Mouse (Mus musculus) MEL (cell line): ENCODE results near the gene Golga4.

Experiments used
- CTCF ChIP-seq, 3 experiments: IDR thresholded peaks in 2 of 3; conservative IDR thresholded peaks in 1 of 3; 2 replicates each; pipeline ENCODE4 v1.5.1; 2011 to 2012; ENCODE audit warnings: low read length in 3 of 3, low read depth in 2 of 3, mild to moderate bottlenecking in 2 of 3, improper control_type of control experiment in 1 of 3, inconsistent platforms in 1 of 3, mixed read lengths in 1 of 3, moderate library complexity in 1 of 3; ENCODE audit not compliant: control insufficient read depth in 1 of 3, insufficient read depth in 1 of 3, poor library complexity in 1 of 3, severe bottlenecking in 1 of 3
- EP300 ChIP-seq, 2 experiments: IDR thresholded peaks; 2 replicates each; pipeline ENCODE4 v1.6.1; 2011; ENCODE audit warnings: improper control_type of control experiment in 2 of 2, low read length in 2 of 2, low read depth in 1 of 2, mild to moderate bottlenecking in 1 of 2
- MAFK ChIP-seq: IDR thresholded peaks from 2 replicates; pipeline ENCODE4 v1.6.1; 2011; ENCODE audit warnings: low read depth, mild to moderate bottlenecking, low read length, improper control_type of control experiment, borderline replicate concordance
- MAX ChIP-seq: IDR thresholded peaks from 2 replicates; pipeline ENCODE4 v1.6.1; 2011; ENCODE audit warnings: low read length, improper control_type of control experiment
- MAZ ChIP-seq: IDR thresholded peaks from 2 replicates; pipeline ENCODE4 v1.6.1; 2012; ENCODE audit warnings: low read depth, mild to moderate bottlenecking, inconsistent platforms, low read length, improper control_type of control experiment
- NELFE ChIP-seq: IDR thresholded peaks from 2 replicates; pipeline ENCODE4 v1.6.1; 2011; ENCODE audit warnings: low read depth, low read length, improper control_type of control experiment
- POLR2A ChIP-seq, 2 experiments: IDR thresholded peaks; 2 replicates each; pipeline ENCODE4 v1.6.1; 2011 to 2012; ENCODE audit warnings: low read length in 2 of 2, mild to moderate bottlenecking in 2 of 2, control low read depth in 1 of 2, improper control_type of control experiment in 1 of 2, low read depth in 1 of 2, moderate library complexity in 1 of 2; ENCODE audit not compliant: control insufficient read depth in 1 of 2, insufficient read depth in 1 of 2, poor library complexity in 1 of 2
- RAD21 ChIP-seq: IDR thresholded peaks from 2 replicates; pipeline ENCODE4 v1.6.1; 2011; ENCODE audit warnings: mild to moderate bottlenecking, low read depth, low read length, improper control_type of control experiment
- RCOR1 ChIP-seq: IDR thresholded peaks from 2 replicates; pipeline ENCODE4 v1.6.1; 2012; ENCODE audit warnings: low read depth, mild to moderate bottlenecking, inconsistent platforms, low read length, improper control_type of control experiment
- TCF12 ChIP-seq: IDR thresholded peaks from 2 replicates; pipeline ENCODE4 v1.6.1; 2014; ENCODE audit warnings: low read depth, mild to moderate bottlenecking, inconsistent platforms, low read length, improper control_type of control experiment, moderate library complexity
- ZC3H11A ChIP-seq: IDR thresholded peaks from 2 replicates; pipeline ENCODE4 v1.6.1; 2012; ENCODE audit warnings: low read depth, mild to moderate bottlenecking, inconsistent platforms, low read length, improper control_type of control experiment
- ZKSCAN1 ChIP-seq: IDR thresholded peaks from 2 replicates; pipeline ENCODE4 v1.6.1; 2012; ENCODE audit warnings: low read depth, mild to moderate bottlenecking, inconsistent platforms, low read length, improper control_type of control experiment, moderate library complexity

DNA sequence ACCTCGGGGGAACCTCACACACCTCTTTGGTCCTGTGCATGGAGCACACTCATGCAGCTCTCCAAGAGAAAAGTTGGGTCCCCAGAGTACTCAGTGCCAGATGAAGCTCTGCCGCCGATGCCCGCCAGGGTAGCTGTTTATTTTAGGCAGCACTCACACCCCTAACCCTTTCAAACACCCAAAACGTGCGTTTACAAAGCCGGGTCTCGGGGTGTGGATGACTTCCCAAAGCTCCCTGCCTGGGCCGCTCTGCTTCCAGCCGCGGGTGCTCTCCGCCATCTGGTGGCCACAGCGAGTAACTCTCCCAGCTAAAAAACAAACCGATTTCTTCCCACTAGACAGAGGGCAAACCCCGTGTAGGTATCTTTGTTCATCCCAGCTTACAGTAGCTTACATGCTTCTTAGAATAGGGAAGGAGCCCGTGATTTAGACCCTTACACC lies 16.5 kb upstream of the Golga4 start:
- TF ChIP-seq CTCF (IDR thresholded peaks at IDR 0.05 in 2 of 3, conservative IDR thresholded peaks at IDR 0.05 in 1 of 3; ENCODE audit: control insufficient read depth in 1 of 3, insufficient read depth in 1 of 3, low read depth in 2 of 3, low read length in 3 of 3, poor library complexity in 1 of 3, severe bottlenecking in 1 of 3) (peak; percentile 81 to 97 (median 96)), EP300 (IDR thresholded peaks at IDR 0.05; ENCODE audit: low read depth in 1 of 2, low read length in 2 of 2) (no peak), ZC3H11A (peak; percentile 94), POLR2A (IDR thresholded peaks at IDR 0.05; ENCODE audit: control insufficient read depth in 1 of 2, insufficient read depth in 1 of 2, low read depth in 1 of 2, low read length in 2 of 2, poor library complexity in 1 of 2) (no peak), MAZ (no peak), RCOR1 (no peak), TCF12 (no peak), MAFK (no peak), NELFE (no peak), MAX (no peak), RAD21 (peak; percentile 99), ZKSCAN1 (no peak)
